Comparison of ENCODE assay signal across 8 mouse cellular contexts in genomic region chr6:108828872-108829271, GRCm38 (mm10). TPM values are rescaled to one million over a fixed set of nuclear protein-coding genes. Genes with fewer than 3 reads are reported as not detected.
A peak's percentile ranks its signal among the peaks of the same experiment; 100 is the strongest.
DNase-seq lines count a peak whose midpoint lies in the region; ATAC-seq and TF ChIP-seq lines count a peak whose summit lies in the region.

No protein-coding gene starts in this region.

- peaks cover 23% of the 10 kb centered on the region for H3K36me3 ChIP-seq in E14TG2a.4 (ENCODE audit: insufficient read depth, low read length)
- no peaks in the 10 kb centered on the region; the same call in 1 of the 2 replicates for H3K36me3 ChIP-seq in heart, postnatal 0 days (replicated peaks; ENCODE audit: control insufficient read depth, insufficient read depth, low read length)
- H3K36me3 ChIP-seq in midbrain, embryonic 10.5 days: peaks cover 4% of the 10 kb centered on the region; the same call in 1 of the 2 replicates

- H3K27me3 ChIP-seq in E14TG2a.4 (ENCODE audit: insufficient read depth, low read length): peaks cover 11% of the 10 kb centered on the region
- H3K27me3 ChIP-seq in heart, postnatal 0 days (ENCODE audit: control insufficient read depth, insufficient read depth, low read length): no peaks in the 10 kb centered on the region
- no peaks in the 10 kb centered on the region for H3K27me3 ChIP-seq in midbrain, embryonic 10.5 days (ENCODE audit: low read depth, poor library complexity, severe bottlenecking)

- TF ChIP-seq EP300 in heart, postnatal 0 days (IDR thresholded peaks at IDR 0.05; ENCODE audit: low read depth): no peak

- no peak for TF ChIP-seq CTCF in E14TG2a.4 (conservative IDR thresholded peaks at IDR 0.05; ENCODE audit: low read length)
- TF ChIP-seq CTCF in heart, postnatal 0 days (IDR thresholded peaks at IDR 0.05; ENCODE audit: low read depth): no peak

- no peaks in the 10 kb centered on the region for H3K9me3 ChIP-seq in E14TG2a.4 (ENCODE audit: low read length)
- H3K9me3 ChIP-seq in heart, postnatal 0 days (replicated peaks; ENCODE audit: control insufficient read depth, low read length): no peaks in the 10 kb centered on the region
- H3K9me3 ChIP-seq in midbrain, embryonic 10.5 days (replicated peaks): no peaks in the 10 kb centered on the region

- intact Hi-C loops in left cerebral cortex, postnatal 4 days (cut with DNase I): no loop called here

- peak overlapping the region; percentile 71 for H3K4me2 ChIP-seq in heart, postnatal 0 days (ENCODE audit: low read depth, low read length)

- WGBS in heart, postnatal 0 days: under 1% methylated on average over 54 of the region's 56 CpGs
- WGBS in midbrain, embryonic 10.5 days: under 1% methylated on average over 55 of the region's 56 CpGs

- H3K9ac ChIP-seq in heart, postnatal 0 days (replicated peaks; ENCODE audit: low read depth, low read length): peak overlapping the region; percentile 82

- peak; percentile 39 for ATAC-seq in heart, postnatal 0 days (ENCODE audit: insufficient read depth, low read depth)

- peaks cover 25% of the 10 kb centered on the region for H3K4me1 ChIP-seq in E14TG2a.4 (replicated peaks; ENCODE audit: low read depth, low read length)
- peaks cover 14% of the 10 kb centered on the region; the same call in 1 of the 2 replicates for H3K4me1 ChIP-seq in heart, postnatal 0 days (ENCODE audit: control insufficient read depth, insufficient read depth)
- peaks cover 20% of the 10 kb centered on the region for H3K4me1 ChIP-seq in midbrain, embryonic 10.5 days

- peak overlapping the region; percentile 97 for H3K4me3 ChIP-seq in E14TG2a.4 (replicated peaks; ENCODE audit: low read length)
- peak overlapping the region; percentile 85 for H3K4me3 ChIP-seq in heart, postnatal 0 days (ENCODE audit: low read depth, low read length)
- H3K4me3 ChIP-seq in midbrain, embryonic 10.5 days: peak overlapping the region; percentile 92

- peak overlapping the region; percentile 72 for H3K27ac ChIP-seq in heart, postnatal 0 days (ENCODE audit: low read depth)
- peak overlapping the region; percentile 92 for H3K27ac ChIP-seq in midbrain, embryonic 10.5 days (replicated peaks)

- peak; percentile 43 for DNase-seq in embryo, embryonic 10 days (ENCODE audit: low spot score)
- DNase-seq in embryo, embryonic 9.5 days (ENCODE audit: extremely low spot score): no peak
- DNase-seq in embryo, embryonic 11 days: peak; percentile 64
- DNase-seq in heart, postnatal 0 days (ENCODE audit: low spot score): no peak
- DNase-seq in left cerebral cortex, postnatal 4 days: peak; percentile 27
- DNase-seq in midbrain, embryonic 10.5 days (ENCODE audit: low spot score): no peak
- peak; percentile 45 to 53 for DNase-seq in thymus, adult 18-20 months

RNA-seq across cellular contexts. Expression of gene Edem1, which starts 0.4 kb away (rescaled TPM):
- total RNA-seq in heart, postnatal 0 days (2014; rRNA removed; ENCODE audit: low replicate concordance): 12.8 and 19.8 TPM in 2 replicates
- polyA plus RNA-seq in heart, postnatal 0 days (2015; fragmentation: Nextera tagmentation; extraction: Ambion mirVana): 5.1 and 5.9 TPM in 2 replicates
- 10 to 100 TPM; 40.0 to 48.9 TPM for total RNA-seq in left cerebral cortex, postnatal 4 days (2021)
- polyA plus RNA-seq in midbrain, embryonic 10.5 days (2016; fragmentation: Nextera tagmentation; extraction: Ambion mirVana): 14.2 and 15.7 TPM in 2 replicates

RNA-seq across cellular contexts. Expression of gene Arl8b, which starts 46.0 kb away (rescaled TPM):
- total RNA-seq in heart, postnatal 0 days (2014; rRNA removed; ENCODE audit: low replicate concordance): 42.7 and 47.0 TPM in 2 replicates
- 52.7 and 54.7 TPM in 2 replicates for polyA plus RNA-seq in heart, postnatal 0 days (2015; fragmentation: Nextera tagmentation; extraction: Ambion mirVana)
- total RNA-seq in left cerebral cortex, postnatal 4 days (2021): 100 to 1,000 TPM; 112 to 122 TPM
- polyA plus RNA-seq in midbrain, embryonic 10.5 days (2016; fragmentation: Nextera tagmentation; extraction: Ambion mirVana): 67.4 and 69.2 TPM in 2 replicates

Comparison
In these comparisons a context has a peak if more than half of its experiments do, and no peak if none do; other contexts are left out.
1. DNase-seq: peak in embryo, embryonic 10 days (single experiment), embryo, embryonic 11 days (single experiment), left cerebral cortex, postnatal 4 days (single experiment) and thymus, adult 18-20 months (2 of 2); none in embryo, embryonic 9.5 days (single experiment), heart, postnatal 0 days (single experiment) and midbrain, embryonic 10.5 days (single experiment).
2. Peak in every context shown above with its lines, with median percentiles within 50 percentile points of each other: H3K4me3 ChIP-seq.